Mouse (Mus musculus) adrenal gland, adult 8-10 months (tissue): ENCODE results near the gene Pigyl. TPM values are rescaled to one million over a fixed set of nuclear protein-coding genes. Genes with fewer than 3 reads are reported as not detected.
A peak's percentile ranks its signal among the peaks of the same experiment; 100 is the strongest.
"Not testable (repeated sequence)": the region's sequence is repeated elsewhere in the genome, so short reads cannot be mapped to it uniquely, and the experiment has no call there.

Experiments used
- DNase-seq: peaks from one replicate; pipeline ENCODE4 v3.0.0; 2022
- total RNA-seq, 4 experiments: library from RNA; stranded (reverse); gene quantifications; 2 replicates each; pipeline ENCODE4 v1.2.4; 2022

The Pigyl gene
- total RNA-seq, 4 experiments from 2014 or later = 51.0 to 67.4 (median 59.4) TPM

- DNase-seq = no peak
Measured at GRCm38 (mm10) chr9:22139746-22140145, 16.9 kb upstream of the Pigyl start.

GRCm38 (mm10) chr9:22143108-22144037 is 13.3 kb upstream of the Pigyl start:
- peak; percentile 67 for DNase-seq

GRCm38 (mm10) chr9:22144304-22144965 is 12.2 kb upstream of the Pigyl start:
- DNase-seq = no peak

GRCm38 (mm10) chr9:22149426-22150248 is 7.0 kb upstream of the Pigyl start:
- DNase-seq = no peak

GRCm38 (mm10) chr9:22150249-22150693 is 6.4 kb upstream of the Pigyl start:
- DNase-seq = not testable (repeated sequence)

- DNase-seq = no peak
Measured at GRCm38 (mm10) chr9:22150946-22151345, 5.7 kb upstream of the Pigyl start.

- no peak for DNase-seq
Measured at GRCm38 (mm10) chr9:22153810-22154209, 2.8 kb upstream of the Pigyl start.

- DNase-seq = no peak
Measured at GRCm38 (mm10) chr9:22155614-22156013, 1.0 kb upstream of the Pigyl start.

GRCm38 (mm10) chr9:22157516-22158265 is 1.0 kb downstream of the Pigyl start:
- DNase-seq = no peak

- no peak for DNase-seq
Measured at GRCm38 (mm10) chr9:22161299-22161698, 4.7 kb downstream of the Pigyl start.

- no peak for DNase-seq
Measured at GRCm38 (mm10) chr9:22162305-22162704, 5.7 kb downstream of the Pigyl start.

GRCm38 (mm10) chr9:22162912-22163311 is 6.3 kb downstream of the Pigyl start:
- DNase-seq = no peak

GRCm38 (mm10) chr9:22164711-22165668 is 8.3 kb downstream of the Pigyl start:
- DNase-seq = no peak

- DNase-seq = no peak
Measured at GRCm38 (mm10) chr9:22165964-22166363, 9.3 kb downstream of the Pigyl start.

GRCm38 (mm10) chr9:22166686-22167085 is 10.0 kb downstream of the Pigyl start:
- no peak for DNase-seq

GRCm38 (mm10) chr9:22167751-22168150 is 11.1 kb downstream of the Pigyl start:
- no peak for DNase-seq

- no peak for DNase-seq
Measured at GRCm38 (mm10) chr9:22169327-22169726, 12.7 kb downstream of the Pigyl start.

GRCm38 (mm10) chr9:22172318-22172717 is 15.7 kb downstream of the Pigyl start:
- no peak for DNase-seq

- peak; percentile 71 for DNase-seq
Measured at GRCm38 (mm10) chr9:22188025-22188611, 31.5 kb downstream of the Pigyl start, which contains the start of gene Zfp872. Gene Zfp872 (plus strand): TSS chr9:22188090.

- DNase-seq = no peak
Measured at GRCm38 (mm10) chr9:22196412-22196811, 39.8 kb downstream of the Pigyl start.
